ENCODE assay signal across 13 mouse cellular contexts in the genomic region with DNA sequence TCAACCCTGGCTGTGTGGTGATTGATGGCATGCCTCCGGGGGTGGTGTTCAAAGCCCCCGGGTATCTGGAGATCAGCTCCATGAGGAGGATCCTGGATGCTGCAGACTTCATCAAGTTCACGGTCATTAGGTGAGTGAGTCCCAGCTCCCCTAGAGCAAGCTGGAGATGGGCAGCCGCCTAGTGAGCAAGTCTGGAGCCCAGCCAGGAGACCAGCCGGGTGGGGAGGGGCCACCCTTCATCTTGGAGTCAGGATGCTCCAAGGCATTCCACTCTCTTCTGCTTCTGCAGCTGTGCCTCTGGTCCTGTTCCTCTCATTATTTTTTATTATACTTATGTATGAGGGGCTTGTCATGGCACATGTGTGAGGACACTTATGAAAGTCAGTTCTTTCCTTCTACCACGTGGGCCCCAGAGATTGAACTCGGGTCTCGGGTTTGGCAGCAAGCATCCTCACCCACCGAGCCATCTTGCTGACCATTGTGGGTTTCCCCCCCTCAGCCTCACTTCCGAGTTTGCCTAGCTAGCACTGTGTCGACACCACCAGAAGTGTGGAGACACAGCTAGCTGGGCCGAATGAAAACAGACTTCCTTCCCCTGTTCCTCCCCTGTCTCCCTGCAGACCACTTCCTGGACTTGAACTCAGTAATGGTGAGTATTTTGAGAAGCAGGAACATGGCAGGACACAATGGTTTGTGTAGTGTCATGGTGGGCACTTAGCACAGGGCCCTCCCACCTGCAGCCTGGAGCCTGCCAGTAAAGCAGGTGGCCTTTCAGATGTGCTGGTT. TPM values are rescaled to one million over a fixed set of nuclear protein-coding genes. Genes with fewer than 3 reads are reported as not detected.
DNase-seq lines count a peak whose midpoint lies in the region; ATAC-seq and TF ChIP-seq lines count a peak whose summit lies in the region.
"Had no signal": no experiment of that assay in that cellular context is flagged by ENCODE, and none has a peak within 500 bp of the region (broad histone marks: within the 10 kb centered on the region; RNA-seq: fewer than 3 reads in every experiment).

No protein-coding gene starts in this region.

- H3K9ac ChIP-seq in forebrain, embryonic 14.5 days (ENCODE audit: low read length) = no peak overlapping the region
- no peak overlapping the region for H3K9ac ChIP-seq in forebrain, embryonic 13.5 days
- H3K9ac ChIP-seq in limb, embryonic 13.5 days = no peak overlapping the region
- H3K9ac ChIP-seq in limb, embryonic 14.5 days (ENCODE audit: low read depth, low read length, severe bottlenecking) = no peak overlapping the region
- H3K9ac ChIP-seq: neural tube, embryonic 15.5 days had no signal

- TF ChIP-seq POLR2A in limb, embryonic 14.5 days (IDR thresholded peaks at IDR 0.05; ENCODE audit: borderline replicate concordance, extremely low read depth, insufficient read depth, insufficient read length) = no peak

- ATAC-seq in forebrain, embryonic 14.5 days = no peak
- no peak for ATAC-seq in forebrain, embryonic 13.5 days
- no peak for ATAC-seq in limb, embryonic 13.5 days (ENCODE audit: low FRiP score, low read depth)
- ATAC-seq in limb, embryonic 14.5 days (ENCODE audit: low FRiP score, low read depth) = peak; percentile 31; the same call in 1 of the 2 replicates
- no peak for ATAC-seq in erythroid progenitor cell, adult 5-6 weeks (replicated peaks; ENCODE audit: low FRiP score, poor library complexity, severe bottlenecking)
- ATAC-seq: hindbrain, embryonic 16.5 days had no signal

- no peaks in the 10 kb centered on the region for H3K9me3 ChIP-seq in forebrain, embryonic 14.5 days (replicated peaks; ENCODE audit: control insufficient read depth, low read length)
- H3K9me3 ChIP-seq in forebrain, embryonic 13.5 days (replicated peaks) = no peaks in the 10 kb centered on the region
- no peaks in the 10 kb centered on the region for H3K9me3 ChIP-seq in limb, embryonic 13.5 days
- no peaks in the 10 kb centered on the region for H3K9me3 ChIP-seq in limb, embryonic 10.5 days (replicated peaks)
- H3K9me3 ChIP-seq in limb, embryonic 14.5 days (ENCODE audit: control insufficient read depth, low read length) = no peaks in the 10 kb centered on the region
- H3K9me3 ChIP-seq: neural tube, embryonic 15.5 days had no signal

- peak; percentile 34 for DNase-seq in forebrain, embryonic 14.5 days (ENCODE audit: low spot score)
- DNase-seq in limb, embryonic 10.5 days (ENCODE audit: low spot score) = no peak
- DNase-seq in CD4-positive, CD25-positive, alpha-beta regulatory T cell, adult 2 months (ENCODE audit: low read depth, low spot score) = peak; percentile 26
- DNase-seq in limb, embryonic 14.5 days (ENCODE audit: low spot score) = peak; percentile 36
- DNase-seq in frontal cortex, postnatal 25 days (ENCODE audit: low spot score in 2 of 2) = no peak
- DNase-seq: adrenal gland, adult 8-10 months; cerebellum, adult 2 months; thymus, postnatal 36 days had no signal

- no peaks in the 10 kb centered on the region for H3K27me3 ChIP-seq in forebrain, embryonic 14.5 days (replicated peaks; ENCODE audit: control insufficient read depth, insufficient read depth, low read length)
- no peaks in the 10 kb centered on the region for H3K27me3 ChIP-seq in forebrain, embryonic 13.5 days
- H3K27me3 ChIP-seq in limb, embryonic 13.5 days = no peaks in the 10 kb centered on the region
- no peaks in the 10 kb centered on the region for H3K27me3 ChIP-seq in limb, embryonic 10.5 days (ENCODE audit: low read depth, poor library complexity, severe bottlenecking)
- H3K27me3 ChIP-seq in limb, embryonic 14.5 days (ENCODE audit: control insufficient read depth, insufficient read depth, low read length) = no peaks in the 10 kb centered on the region
- H3K27me3 ChIP-seq: neural tube, embryonic 15.5 days had no signal

- WGBS in forebrain, embryonic 14.5 days = 73% methylated on average over 12 of the region's 12 CpGs
- WGBS in forebrain, embryonic 13.5 days = 82% methylated on average over 12 of the region's 12 CpGs
- 61% methylated on average over 12 of the region's 12 CpGs for WGBS in limb, embryonic 13.5 days
- WGBS in limb, embryonic 10.5 days = 79% methylated on average over 12 of the region's 12 CpGs
- 55% methylated on average over 12 of the region's 12 CpGs for WGBS in limb, embryonic 14.5 days

- H3K36me3 ChIP-seq in forebrain, embryonic 14.5 days (ENCODE audit: control insufficient read depth, insufficient read depth, low read length) = peaks cover 11% of the 10 kb centered on the region
- H3K36me3 ChIP-seq in forebrain, embryonic 13.5 days (ENCODE audit: poor library complexity, severe bottlenecking) = peaks cover 40% of the 10 kb centered on the region
- peaks cover 61% of the 10 kb centered on the region for H3K36me3 ChIP-seq in limb, embryonic 13.5 days
- H3K36me3 ChIP-seq in limb, embryonic 10.5 days = peaks cover 21% of the 10 kb centered on the region
- H3K36me3 ChIP-seq in limb, embryonic 14.5 days (ENCODE audit: control insufficient read depth, insufficient read depth, low read length) = 0 out of 2 replicates have a peak, but pooled peaks cover 6% of the 10 kb centered on the region

- no peak overlapping the region for H3K4me3 ChIP-seq in forebrain, embryonic 14.5 days (ENCODE audit: low read depth, low read length)
- H3K4me3 ChIP-seq in forebrain, embryonic 13.5 days = no peak overlapping the region
- no peak overlapping the region for H3K4me3 ChIP-seq in limb, embryonic 13.5 days
- no peak overlapping the region for H3K4me3 ChIP-seq in limb, embryonic 10.5 days
- no peak overlapping the region for H3K4me3 ChIP-seq in limb, embryonic 14.5 days (replicated peaks; ENCODE audit: low read length)
- H3K4me3 ChIP-seq: neural tube, embryonic 15.5 days had no signal

- no peak overlapping the region for H3K27ac ChIP-seq in forebrain, embryonic 14.5 days (ENCODE audit: low read depth, low read length)
- no peak overlapping the region; the same call in 1 of the 2 replicates for H3K27ac ChIP-seq in forebrain, embryonic 13.5 days
- 0 out of 2 replicates have a peak overlapping the region, but pooled peaks have one; percentile 17 for H3K27ac ChIP-seq in limb, embryonic 13.5 days
- H3K27ac ChIP-seq in limb, embryonic 10.5 days = no peak overlapping the region
- H3K27ac ChIP-seq in limb, embryonic 14.5 days (replicated peaks; ENCODE audit: low read depth, low read length) = no peak overlapping the region
- H3K27ac ChIP-seq: neural tube, embryonic 15.5 days had no signal

- H3K4me2 ChIP-seq in forebrain, embryonic 14.5 days (ENCODE audit: low read length) = no peak overlapping the region
- no peak overlapping the region for H3K4me2 ChIP-seq in forebrain, embryonic 13.5 days
- H3K4me2 ChIP-seq in limb, embryonic 13.5 days (replicated peaks) = no peak overlapping the region
- no peak overlapping the region for H3K4me2 ChIP-seq in limb, embryonic 14.5 days (replicated peaks; ENCODE audit: low read depth, low read length, severe bottlenecking)
- H3K4me2 ChIP-seq: neural tube, embryonic 15.5 days had no signal

- no peaks in the 10 kb centered on the region for H3K4me1 ChIP-seq in forebrain, embryonic 14.5 days (ENCODE audit: control insufficient read depth, insufficient read depth, low read length)
- no peaks in the 10 kb centered on the region for H3K4me1 ChIP-seq in forebrain, embryonic 13.5 days
- peaks cover 5% of the 10 kb centered on the region for H3K4me1 ChIP-seq in limb, embryonic 13.5 days
- H3K4me1 ChIP-seq in limb, embryonic 10.5 days = no peaks in the 10 kb centered on the region
- H3K4me1 ChIP-seq in limb, embryonic 14.5 days (ENCODE audit: control insufficient read depth, insufficient read depth, low read length) = no peaks in the 10 kb centered on the region

RNA-seq across cellular contexts. Expression of a gene that starts 15.2 kb away (rescaled TPM):
- 2.2 and 2.7 TPM in 2 replicates for polyA plus RNA-seq in forebrain, embryonic 14.5 days (2014; fragmentation: Nextera tagmentation; extraction: Ambion mirVana)
- 1.5 and 1.8 TPM in 2 replicates for polyA plus RNA-seq in forebrain, embryonic 13.5 days (2015; fragmentation: Nextera tagmentation; extraction: Ambion mirVana)
- 2.7 and 2.8 TPM in 2 replicates for polyA plus RNA-seq in limb, embryonic 13.5 days (2015; fragmentation: Nextera tagmentation; extraction: Ambion mirVana)
- 1.5 and 1.7 TPM in 2 replicates for polyA plus RNA-seq in limb, embryonic 10.5 days (2016; fragmentation: Nextera tagmentation; extraction: Ambion mirVana)
- polyA plus RNA-seq in limb, embryonic 14.5 days (2012; rRNA removed) = 8.4 and 8.8 TPM in 2 replicates
- 8.3 and 10.2 TPM in 2 replicates for polyA plus RNA-seq in limb, embryonic 14.5 days (2014; fragmentation: Nextera tagmentation; extraction: Ambion mirVana)
- total RNA-seq in erythroid progenitor cell, adult 5-6 weeks (2015; ENCODE audit: low replicate concordance) = 44.0 and 44.4 TPM in 2 replicates
- total RNA-seq in erythroid progenitor cell, adult 5-6 weeks (2017; ENCODE audit: low replicate concordance) = 23.7 and 42.1 TPM in 2 replicates

RNA-seq across cellular contexts. Expression of a gene that starts 30.4 kb away (rescaled TPM):
- polyA plus RNA-seq in forebrain, embryonic 14.5 days (2014; fragmentation: Nextera tagmentation; extraction: Ambion mirVana) = 5.7 and 7.7 TPM in 2 replicates
- 11.0 and 12.8 TPM in 2 replicates for polyA plus RNA-seq in forebrain, embryonic 13.5 days (2015; fragmentation: Nextera tagmentation; extraction: Ambion mirVana)
- 11.0 and 11.9 TPM in 2 replicates for polyA plus RNA-seq in limb, embryonic 13.5 days (2015; fragmentation: Nextera tagmentation; extraction: Ambion mirVana)
- polyA plus RNA-seq in limb, embryonic 10.5 days (2016; fragmentation: Nextera tagmentation; extraction: Ambion mirVana) = 5.3 and 7.3 TPM in 2 replicates
- 14.8 and 15.8 TPM in 2 replicates for polyA plus RNA-seq in limb, embryonic 14.5 days (2012; rRNA removed)
- polyA plus RNA-seq in limb, embryonic 14.5 days (2014; fragmentation: Nextera tagmentation; extraction: Ambion mirVana) = 7.9 and 8.5 TPM in 2 replicates
- total RNA-seq in erythroid progenitor cell, adult 5-6 weeks (2015; ENCODE audit: low replicate concordance) = 1.3 TPM in 1 of 2 replicates, not detected in the other
- total RNA-seq in erythroid progenitor cell, adult 5-6 weeks (2017; ENCODE audit: low replicate concordance) = 0.53 and 2.7 TPM in 2 replicates

RNA-seq across cellular contexts. Expression of a gene that starts 37.6 kb away (rescaled TPM):
- polyA plus RNA-seq in forebrain, embryonic 14.5 days (2014; fragmentation: Nextera tagmentation; extraction: Ambion mirVana) = 20.1 and 20.4 TPM in 2 replicates
- 23.3 and 24.4 TPM in 2 replicates for polyA plus RNA-seq in forebrain, embryonic 13.5 days (2015; fragmentation: Nextera tagmentation; extraction: Ambion mirVana)
- polyA plus RNA-seq in limb, embryonic 13.5 days (2015; fragmentation: Nextera tagmentation; extraction: Ambion mirVana) = 34.2 and 35.1 TPM in 2 replicates
- 44.5 and 48.3 TPM in 2 replicates for polyA plus RNA-seq in limb, embryonic 10.5 days (2016; fragmentation: Nextera tagmentation; extraction: Ambion mirVana)
- polyA plus RNA-seq in limb, embryonic 14.5 days (2012; rRNA removed) = 24.7 and 26.4 TPM in 2 replicates
- polyA plus RNA-seq in limb, embryonic 14.5 days (2014; fragmentation: Nextera tagmentation; extraction: Ambion mirVana) = 30.1 and 30.4 TPM in 2 replicates
- 6.7 TPM in 1 of 2 replicates, not detected in the other for total RNA-seq in erythroid progenitor cell, adult 5-6 weeks (2015; ENCODE audit: low replicate concordance)
- total RNA-seq in erythroid progenitor cell, adult 5-6 weeks (2017; ENCODE audit: low replicate concordance) = 3.2 TPM in 1 of 2 replicates, not detected in the other

Comparison
In these comparisons a context has a peak if more than half of its experiments do, and no peak if none do; other contexts are left out.
1. DNase-seq: peak in forebrain, embryonic 14.5 days (single experiment), CD4-positive, CD25-positive, alpha-beta regulatory T cell, adult 2 months (single experiment) and limb, embryonic 14.5 days (single experiment); none in limb, embryonic 10.5 days (single experiment) and frontal cortex, postnatal 25 days (0 of 2).